Mouse (Mus musculus) heart, adult 9 months (tissue): ENCODE measurements around the gene Cybc1.

Source experiments
- DNase-seq, 2 experiments: peaks; one replicate each; pipeline ENCODE4 v3.0.0; 2022; ENCODE audit warnings: low spot score in 2 of 2

The Cybc1 gene

GRCm38 (mm10) chr11:121229018-121229439 lies at the start of gene Cybc1:
TSS of gene Cybc1 (minus strand) at chr11:121229322.
- DNase-seq = peak; percentile 85

GRCm38 (mm10) chr11:121278011-121278410 lies 48.9 kb upstream of the Cybc1 start:
- no peak for DNase-seq

DNA sequence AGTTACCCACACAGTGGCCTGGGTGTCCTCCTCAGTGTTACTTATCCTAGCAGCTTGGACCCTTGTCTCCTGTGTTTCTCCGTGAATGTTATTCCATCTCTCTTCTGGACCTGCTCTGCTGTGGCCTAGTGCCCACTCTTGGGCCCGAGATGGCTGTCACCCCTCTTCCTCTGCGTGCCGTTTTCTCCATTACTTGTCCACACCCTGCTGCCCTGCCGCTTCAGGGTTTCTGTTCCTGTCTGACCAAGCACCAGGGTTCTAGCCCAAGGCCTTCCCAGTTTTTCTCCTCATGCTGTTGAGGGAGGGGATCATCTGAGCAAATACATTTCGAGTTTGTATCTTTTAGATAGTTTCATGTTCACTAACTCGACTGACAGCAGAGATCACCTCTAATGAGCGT lies 48.4 kb upstream of the Cybc1 start:
- DNase-seq = no peak

- no peak for DNase-seq
Observed at GRCm38 (mm10) chr11:121261074-121261473, 32.0 kb upstream of the Cybc1 start.

DNA sequence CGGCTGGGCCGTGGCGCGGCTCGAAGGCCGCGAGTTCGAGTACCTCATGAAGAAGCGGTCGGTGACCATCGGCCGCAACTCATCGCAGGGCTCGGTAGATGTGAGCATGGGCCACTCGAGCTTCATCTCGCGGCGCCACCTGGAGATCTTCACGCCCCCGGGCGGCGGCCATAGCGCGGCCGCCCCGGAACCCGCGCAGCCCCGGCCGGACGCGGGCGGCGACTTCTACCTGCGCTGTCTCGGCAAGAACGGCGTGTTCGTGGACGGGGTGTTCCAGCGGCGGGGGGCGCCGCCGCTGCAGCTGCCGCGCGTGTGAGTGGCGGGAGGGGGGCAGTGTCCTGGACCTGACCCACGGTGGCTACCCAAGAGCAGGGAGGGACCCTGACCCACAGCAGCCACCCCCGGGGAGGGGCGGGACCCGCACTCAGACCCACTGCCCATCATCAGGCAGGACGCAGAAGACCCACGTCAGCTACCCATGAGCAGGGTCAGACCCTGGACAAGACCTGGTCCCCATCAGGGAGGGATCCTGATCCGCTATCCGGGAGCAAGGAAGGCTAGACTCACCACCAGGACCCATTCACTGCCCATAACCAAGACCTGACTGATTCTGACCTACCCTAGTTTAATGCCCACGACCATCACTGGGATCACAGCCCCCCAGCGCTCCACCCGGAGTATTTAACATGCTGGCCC lies 31.2 kb upstream of the Cybc1 start:
- DNase-seq = peak; percentile 28 to 31

DNA sequence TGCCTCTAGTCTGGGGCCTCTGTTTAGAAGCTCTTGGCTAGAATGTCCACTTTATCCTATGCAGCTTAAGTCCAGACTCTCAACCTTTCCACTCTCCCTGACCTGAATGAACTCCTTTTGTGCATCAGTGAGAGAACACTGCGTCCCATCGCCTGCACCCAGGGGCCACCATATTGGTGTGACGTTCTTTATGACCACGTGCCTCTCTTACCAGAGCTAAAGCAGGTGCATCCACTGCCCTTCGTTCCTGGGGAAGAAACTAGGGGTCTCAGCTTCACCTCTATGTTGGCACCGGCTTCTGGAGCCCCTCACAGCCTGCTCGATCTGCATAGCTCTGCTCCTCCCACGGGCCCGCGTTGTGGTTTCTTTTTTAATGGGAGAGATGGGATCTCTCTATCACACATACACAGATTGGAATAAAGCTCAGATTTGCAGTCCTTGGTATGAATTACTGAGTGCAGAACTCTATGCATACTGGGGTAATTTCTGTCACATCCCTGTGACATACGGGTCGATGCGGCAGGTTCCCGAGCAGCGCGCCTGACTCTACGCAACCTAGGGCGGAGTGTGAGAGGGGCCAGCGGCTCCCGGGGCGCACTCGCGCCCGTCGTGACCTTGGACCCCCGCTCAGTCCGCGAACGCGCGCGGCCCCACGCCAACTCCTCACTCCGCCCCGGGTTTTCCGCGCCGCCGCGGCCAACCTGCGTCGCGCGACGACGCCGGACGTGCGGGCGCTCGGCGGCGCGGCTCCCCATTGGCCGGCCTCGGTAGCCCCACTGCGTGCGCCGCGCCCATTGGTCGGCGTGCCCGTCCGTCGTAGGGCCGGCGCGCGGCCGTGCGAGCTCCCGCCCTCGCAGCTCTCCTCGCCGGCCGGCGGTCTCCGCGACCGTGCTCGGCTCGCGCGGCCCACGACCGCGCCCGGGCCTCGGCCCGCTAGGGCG lies 30.3 kb upstream of the Cybc1 start, which contains the start of gene Foxk2:
Gene Foxk2 (plus strand): TSS at position 831 of the 941 bp plus-strand sequence.
- DNase-seq = peak; percentile 90

- no peak for DNase-seq
Observed at GRCm38 (mm10) chr11:121250196-121250595, 21.1 kb upstream of the Cybc1 start.

DNA sequence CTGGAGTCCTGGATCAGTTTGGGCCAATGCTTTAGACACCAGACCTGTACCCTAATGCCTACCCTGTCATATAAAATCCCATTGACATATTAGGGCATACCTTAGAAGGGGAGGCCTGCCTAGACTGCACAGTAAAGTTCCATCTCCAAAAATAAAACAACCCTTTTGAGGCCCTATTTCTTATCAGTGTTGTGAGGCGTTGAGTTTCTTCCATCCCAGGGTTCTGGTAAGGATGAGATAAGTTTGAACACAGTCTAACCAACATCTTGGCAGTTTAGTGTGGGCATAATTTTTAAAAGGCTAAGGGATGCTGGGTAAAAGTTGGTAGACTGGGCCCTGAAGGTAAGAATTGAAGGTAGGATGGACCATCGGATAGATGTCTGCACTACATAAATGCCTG lies 10.5 kb upstream of the Cybc1 start:
- no peak for DNase-seq

- DNase-seq = no peak
Observed at GRCm38 (mm10) chr11:121237345-121238128, 8.4 kb upstream of the Cybc1 start.

DNA sequence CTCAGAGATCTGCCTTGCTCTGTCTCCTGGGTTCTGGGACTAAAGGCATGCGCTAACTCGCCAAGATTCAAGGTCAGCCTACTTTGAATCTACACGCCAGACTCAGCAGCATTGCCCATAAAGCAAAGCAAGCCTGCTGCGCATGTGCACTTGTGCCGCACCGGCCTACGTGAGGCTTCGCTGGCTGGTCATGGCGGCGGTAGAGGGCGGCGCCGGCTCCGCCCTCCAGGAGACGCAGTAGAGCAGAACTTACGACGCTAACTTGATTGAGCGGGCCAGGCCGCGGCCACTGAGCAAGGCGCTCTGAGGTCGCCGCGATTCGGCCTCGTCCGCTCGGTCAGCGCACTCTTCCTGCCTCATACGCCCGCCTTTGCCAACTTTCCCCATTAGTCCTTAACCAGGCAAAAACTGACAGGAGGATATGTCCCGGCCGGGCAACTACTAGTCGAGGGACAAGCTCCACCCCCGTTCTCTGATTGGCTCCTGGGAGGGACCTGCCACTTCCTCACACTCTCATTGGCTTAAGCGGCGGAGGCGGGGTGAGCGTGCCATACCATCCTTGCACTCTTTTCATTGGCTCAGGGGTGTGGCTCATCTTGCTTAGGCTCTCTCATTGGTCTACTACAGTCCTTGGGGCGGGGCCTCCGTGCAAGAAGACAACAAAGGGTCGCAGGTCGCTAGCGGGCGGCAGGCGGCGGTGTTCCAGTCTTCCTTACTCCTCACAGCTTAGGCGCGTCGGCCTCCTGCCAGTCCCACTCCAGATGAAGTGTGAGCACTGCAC lies 7.6 kb upstream of the Cybc1 start, which contains the start of gene Narf:
Gene Narf (plus strand): TSS at position 690 of the 781 bp plus-strand sequence.
- DNase-seq = peak; percentile 100

- DNase-seq = no peak
Observed at GRCm38 (mm10) chr11:121235475-121236238, 6.5 kb upstream of the Cybc1 start.

DNA sequence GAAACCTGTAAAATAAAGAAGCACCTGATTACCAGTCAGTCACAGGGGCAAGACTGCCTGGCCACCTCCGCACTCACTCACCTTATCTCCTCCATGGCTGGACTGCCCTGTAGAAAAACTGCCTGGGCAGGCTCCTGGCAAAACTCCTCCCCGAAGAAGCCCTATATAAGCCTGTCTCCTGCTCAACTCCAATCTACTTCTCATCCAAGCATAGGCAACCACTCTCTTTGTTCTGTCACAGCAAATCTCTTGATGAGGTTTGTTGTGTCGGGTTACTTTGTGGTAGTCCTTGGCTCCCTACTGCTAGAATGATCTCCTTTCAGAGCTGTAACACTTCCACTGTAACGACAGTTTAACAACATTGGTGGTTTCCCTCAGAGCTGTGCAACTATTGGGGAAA lies 3.6 kb upstream of the Cybc1 start:
- DNase-seq = no peak

DNA sequence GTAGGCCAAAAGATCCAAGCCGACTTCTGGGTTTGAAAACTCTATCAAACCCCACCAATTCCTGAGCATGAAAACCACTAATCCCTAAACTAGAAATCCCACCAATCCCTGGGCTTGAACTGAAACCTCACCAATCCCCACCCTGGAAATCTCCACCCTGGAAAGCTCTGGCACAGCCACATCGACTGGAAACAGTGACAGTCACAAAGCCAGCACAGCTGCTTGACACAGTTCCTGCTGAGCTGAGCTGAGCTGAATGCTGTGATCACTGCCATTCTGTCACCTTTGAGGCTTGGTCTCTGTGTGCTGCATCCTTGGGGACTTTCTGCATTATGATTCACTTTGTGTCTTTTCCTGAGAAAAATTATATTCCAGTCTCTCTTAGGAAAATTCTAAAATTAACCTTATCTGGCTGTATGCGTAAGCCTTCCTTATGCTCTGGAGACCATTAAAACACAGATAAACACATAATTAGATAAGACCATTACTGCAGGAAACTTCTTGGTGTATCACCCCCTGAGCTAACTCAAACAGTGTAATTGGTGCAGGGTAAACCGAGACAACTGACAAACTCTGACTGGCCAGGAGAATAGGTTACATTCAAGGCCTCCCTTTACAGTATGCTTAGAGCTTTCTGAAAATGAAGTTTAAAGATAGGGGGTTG lies 2.6 kb upstream of the Cybc1 start:
- peak; percentile 26 to 29 for DNase-seq

GRCm38 (mm10) chr11:121231191-121231590 lies 2.1 kb upstream of the Cybc1 start:
- DNase-seq = no peak

DNA sequence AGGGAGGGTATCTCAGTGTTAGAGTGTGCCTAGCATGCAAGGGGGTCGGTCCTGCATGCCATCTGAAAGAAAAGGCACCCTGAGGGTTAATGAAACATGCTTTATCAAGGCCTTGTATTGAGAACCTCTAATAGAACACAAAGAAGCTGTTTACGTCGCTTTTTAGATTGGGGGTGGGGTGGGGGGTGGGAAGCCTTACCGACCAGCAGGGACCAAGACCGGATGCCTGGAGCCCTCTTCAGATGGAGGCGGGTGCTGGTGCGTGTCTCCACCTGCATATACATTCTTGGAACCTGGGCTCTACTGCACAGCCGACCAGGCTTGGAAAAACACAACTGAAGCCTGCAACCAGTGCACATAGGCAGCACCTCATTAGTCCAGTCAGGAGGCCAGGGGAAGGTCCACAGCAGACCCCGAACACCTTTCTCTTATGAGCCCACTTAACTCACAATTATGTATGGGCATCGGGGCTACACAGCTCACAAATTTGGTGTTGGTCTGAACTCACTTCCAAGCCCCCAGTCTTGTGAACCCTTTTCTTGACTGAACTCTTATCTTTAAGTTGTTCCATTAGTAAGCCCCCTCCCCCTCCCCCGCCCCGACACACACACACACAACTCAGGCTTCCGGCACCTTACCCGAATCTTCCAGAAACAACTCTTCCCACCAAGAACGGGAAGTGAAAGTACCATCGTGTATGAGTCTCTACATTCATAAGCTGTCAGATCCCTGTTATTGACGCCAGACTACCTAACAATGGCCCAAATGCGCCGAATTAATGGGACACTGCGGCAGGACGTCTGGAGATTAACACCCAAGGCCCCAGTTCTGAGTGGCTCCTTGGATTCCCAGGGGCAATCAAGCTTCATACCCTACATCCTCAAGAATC lies 749 bp downstream of the Cybc1 start:
- no peak for DNase-seq

GRCm38 (mm10) chr11:121221321-121222010 lies 7.7 kb downstream of the Cybc1 start:
- no peak for DNase-seq

DNA sequence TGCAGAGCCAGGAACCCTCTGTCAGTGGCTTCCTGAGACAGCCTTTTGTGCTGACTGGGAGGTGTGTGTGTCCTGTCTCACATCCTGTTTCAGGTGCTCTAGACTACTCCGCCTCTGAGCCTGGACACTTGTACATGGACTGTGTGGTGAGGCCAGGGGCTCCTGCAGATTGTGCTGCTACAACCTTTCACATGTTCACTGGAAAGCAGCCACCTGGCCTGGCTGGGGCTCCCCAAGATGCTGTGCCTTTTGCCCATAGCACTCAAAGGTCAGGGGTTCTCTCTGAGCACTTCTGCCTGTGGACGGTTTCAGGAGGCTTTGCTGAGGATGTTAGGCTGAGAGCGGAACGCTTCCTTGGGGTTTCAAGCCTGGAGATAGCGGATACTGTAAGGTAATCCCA lies 8.4 kb downstream of the Cybc1 start:
- no peak for DNase-seq

DNA sequence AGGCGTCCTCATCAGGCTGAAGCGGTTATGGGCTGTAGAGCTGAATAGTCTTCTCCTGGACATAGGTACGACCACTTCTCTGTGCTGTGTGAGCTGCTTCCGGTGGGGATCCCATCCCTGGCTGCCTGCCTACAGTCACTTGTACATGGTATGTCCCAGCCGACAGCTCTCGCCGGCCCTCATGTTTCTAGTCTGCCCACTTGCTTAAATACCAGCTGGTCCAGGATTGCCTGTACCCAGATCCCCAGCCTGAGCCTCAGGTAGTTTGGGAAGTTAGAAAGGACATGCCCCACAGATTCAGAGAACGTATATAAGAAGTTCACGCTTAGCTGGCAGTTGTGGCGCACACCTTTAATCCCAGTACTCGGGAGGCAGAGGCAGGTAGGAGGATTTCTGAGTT lies 9.3 kb downstream of the Cybc1 start:
- no peak for DNase-seq
